Mouse (Mus musculus): ENCODE results near the gene Rnf183.

DNA sequence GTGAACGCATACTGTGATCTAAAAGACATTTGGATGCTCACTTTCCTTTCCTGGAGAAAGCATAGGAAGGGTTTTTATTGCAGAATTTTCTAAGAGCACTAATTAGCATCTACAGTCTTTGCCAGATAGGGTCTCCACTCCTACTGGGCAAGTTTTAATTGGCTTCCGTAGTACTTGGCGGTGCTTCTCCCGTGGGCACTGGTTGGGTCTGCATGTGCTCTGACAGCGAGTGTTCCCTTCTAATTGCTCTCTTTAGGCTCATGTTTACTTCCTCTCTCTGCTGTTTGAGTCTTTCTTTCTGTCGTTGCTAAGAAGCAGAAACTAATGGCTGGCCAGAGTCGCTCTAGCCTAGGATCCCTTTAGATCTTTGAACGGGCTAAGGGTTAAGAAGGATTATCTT lies 16.6 kb downstream of the Rnf183 start:
- TF ChIP-seq CTCF (IDR thresholded peaks at IDR 0.05; ENCODE audit: low read depth, low read length) (no peak), GATA1 (IDR thresholded peaks at IDR 0.05; ENCODE audit: borderline replicate concordance, low read length) (no peak), TAL1 (conservative IDR thresholded peaks at IDR 0.05; ENCODE audit: low read depth, low read length) (no peak), POLR2AphosphoS5 (IDR thresholded peaks at IDR 0.05; ENCODE audit: insufficient replicate concordance, low read depth, low read length) (no peak)
